Mouse (Mus musculus) hindbrain, embryonic 14.5 days (tissue): ENCODE data around the gene Chmp5. TPM values are rescaled to one million over a fixed set of nuclear protein-coding genes. Genes with fewer than 3 reads are reported as not detected.
A peak's percentile ranks its signal among the peaks of the same experiment; 100 is the strongest.

Source experiments
- ATAC-seq: fragments of 200-750 bp; cut with Nextera tagmentation; 2 replicates; pipeline ENCODE4 v1.8.0; 2017; ENCODE audit warnings: moderate number of reproducible peaks, mild to moderate bottlenecking, moderate TSS enrichment, moderate library complexity; ENCODE audit not compliant: low FRiP score
- DNase-seq: peaks from one replicate; pipeline ENCODE4 v3.0.0-alpha.2; 2015; ENCODE audit warnings: low spot score
- H3K27ac ChIP-seq: fragments of 300-500 bp; sonication (generic); 2 replicates; pipeline ENCODE4 v1.5.1; 2014; ENCODE audit warnings: mild to moderate bottlenecking, moderate library complexity
- H3K27me3 ChIP-seq: fragments of 300-500 bp; sonication (generic); 2 replicates; pipeline ENCODE4 v1.6.1; 2014; ENCODE audit warnings: mild to moderate bottlenecking, low read length, mixed read lengths; ENCODE audit not compliant: control insufficient read depth, insufficient read depth
- H3K36me3 ChIP-seq: fragments of 300-500 bp; sonication (generic); replicated peaks from 2 replicates; pipeline ENCODE4 v1.6.1; 2014; ENCODE audit not compliant: control insufficient read depth, insufficient read depth
- H3K4me1 ChIP-seq: fragments of 300-500 bp; sonication (generic); replicated peaks from 2 replicates; pipeline ENCODE4 v1.6.1; 2014; ENCODE audit warnings: antibody characterized with exemption, low read length, mixed read lengths; ENCODE audit not compliant: control insufficient read depth, insufficient read depth
- H3K4me2 ChIP-seq: fragments of 300-500 bp; sonication (generic); replicated peaks from 2 replicates; pipeline ENCODE4 v1.6.1; 2014; ENCODE audit warnings: mild to moderate bottlenecking, moderate library complexity
- H3K4me3 ChIP-seq: fragments of 300-500 bp; sonication (generic); replicated peaks from 2 replicates; pipeline ENCODE4 v1.5.1; 2014; ENCODE audit warnings: mild to moderate bottlenecking, low read length
- H3K9ac ChIP-seq: fragments of 300-500 bp; sonication (generic); 2 replicates; pipeline ENCODE4 v1.6.1; 2014
- H3K9me3 ChIP-seq: fragments of 300-500 bp; sonication (generic); 2 replicates; pipeline ENCODE4 v1.6.1; 2016; ENCODE audit warnings: low read length; ENCODE audit not compliant: control insufficient read depth
- WGBS: fragments of 180-500 bp; shearing (Covaris S2); extraction: QIAGEN DNeasy Blood & Tissue Kit; methylation state at CpG from one replicate; pipeline ENCODE4 v1.1.7; 2014; 5-methylcytosine and 5-hydroxymethylcytosine counted together
- polyA plus RNA-seq: library from polyadenylated mRNA; unstranded; fragments of >200 nt; fragmentation: Nextera tagmentation; extraction: Ambion mirVana; gene quantifications from 2 replicates; pipeline ENCODE4 v1.2.1, GENCODE M21; 2014

Gene Chmp5
- polyA plus RNA-seq, 1 experiment from 2014 or later = 147 TPM

DNA sequence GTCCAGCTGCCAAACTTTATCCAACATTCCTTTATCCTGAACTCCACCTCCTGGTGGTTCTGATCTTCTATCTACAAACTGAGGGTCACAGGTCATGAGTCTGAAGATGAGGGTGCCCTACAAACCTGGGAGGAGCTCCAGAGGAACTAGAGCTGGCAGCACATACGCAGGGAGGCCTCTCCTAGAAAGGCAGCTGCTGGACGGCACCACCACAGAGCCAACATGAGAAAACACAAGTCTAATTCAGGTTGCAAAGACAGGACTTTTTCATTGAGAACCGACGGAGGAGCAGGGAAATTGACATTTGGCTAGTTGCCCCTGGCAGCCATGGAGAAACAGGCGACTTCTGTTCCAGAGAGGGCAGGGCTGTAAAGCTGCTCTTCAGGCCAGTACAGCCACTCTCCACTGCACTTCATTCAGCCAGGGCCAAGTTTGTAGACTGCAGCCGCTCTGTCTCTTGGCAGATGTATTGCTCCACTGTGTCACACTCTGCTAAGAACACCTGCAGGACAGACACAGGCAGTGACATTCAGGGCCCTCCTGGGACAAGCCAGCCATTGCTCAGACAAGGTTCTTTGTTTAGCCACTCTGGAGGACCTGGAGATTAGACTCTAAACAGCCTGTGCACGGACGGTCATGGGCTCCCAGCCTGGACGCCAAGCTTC lies 11.9 kb upstream of the Chmp5 start:
- H3K4me2 ChIP-seq = no peak overlapping the region
- H3K27ac ChIP-seq = no peak overlapping the region
- no peaks in the 10 kb centered on the region for H3K4me1 ChIP-seq
- H3K27me3 ChIP-seq = no peaks in the 10 kb centered on the region
- ATAC-seq = peak; percentile 88
- peaks cover 83% of the 10 kb centered on the region for H3K36me3 ChIP-seq
- no peaks in the 10 kb centered on the region for H3K9me3 ChIP-seq
- peak; percentile 48 for DNase-seq
- no peak overlapping the region for H3K9ac ChIP-seq
- H3K4me3 ChIP-seq = no peak overlapping the region
- WGBS = 74% methylated on average over 9 of the region's 9 CpGs

DNA sequence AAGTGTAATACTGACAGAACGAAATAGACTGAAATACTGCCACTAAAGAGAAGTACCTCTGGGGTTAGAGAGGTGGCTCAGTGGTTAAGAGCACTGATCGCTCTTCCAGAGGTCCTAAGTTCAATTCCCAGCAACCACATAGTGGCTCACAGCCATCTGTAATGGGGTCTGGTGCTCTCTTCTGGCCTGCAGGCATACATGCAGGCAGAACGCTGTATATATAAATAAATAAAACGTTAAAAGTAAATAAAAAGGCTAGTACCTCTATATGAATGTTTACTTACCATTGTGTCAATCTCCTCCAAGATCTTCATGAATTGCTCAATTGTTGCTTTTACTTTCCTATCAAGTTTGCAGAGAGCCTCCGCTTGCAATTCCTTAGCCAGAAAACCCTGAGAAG lies 9.4 kb upstream of the Chmp5 start:
- no peak for DNase-seq
- H3K9ac ChIP-seq = no peak overlapping the region
- no peak for ATAC-seq
- no peak overlapping the region for H3K27ac ChIP-seq
- no peaks in the 10 kb centered on the region for H3K27me3 ChIP-seq
- H3K9me3 ChIP-seq = no peaks in the 10 kb centered on the region
- H3K36me3 ChIP-seq = peaks cover 94% of the 10 kb centered on the region
- 97% methylated on average over 5 of the region's 5 CpGs for WGBS
- H3K4me3 ChIP-seq = no peak overlapping the region
- H3K4me2 ChIP-seq = no peak overlapping the region
- no peaks in the 10 kb centered on the region for H3K4me1 ChIP-seq

- Histone ChIP-seq H3K4me2 (no peak overlapping the region), H3K36me3 (peaks cover 75% of the 10 kb centered on the region), H3K4me1 (peaks cover 16% of the 10 kb centered on the region), H3K9ac (no peak overlapping the region), H3K27ac (no peak overlapping the region), H3K27me3 (no peaks in the 10 kb centered on the region), H3K4me3 (no peak overlapping the region), H3K9me3 (no peaks in the 10 kb centered on the region)
- 97% methylated on average over 5 of the region's 5 CpGs for WGBS
- no peak for ATAC-seq
- DNase-seq = no peak
Observed at GRCm38 (mm10) chr4:40943651-40944050, 4.6 kb upstream of the Chmp5 start.

- H3K9me3 ChIP-seq = no peaks in the 10 kb centered on the region
- H3K27ac ChIP-seq = no peak overlapping the region
- no peaks in the 10 kb centered on the region for H3K27me3 ChIP-seq
- H3K4me2 ChIP-seq = peak overlapping the region; percentile 65
- 91% methylated on average over 7 of the region's 7 CpGs for WGBS
- peaks cover 63% of the 10 kb centered on the region for H3K36me3 ChIP-seq
- peak overlapping the region; percentile 96; the same call in 1 of the 2 replicates for H3K4me3 ChIP-seq
- no peak for ATAC-seq
- no peak for DNase-seq
- peak overlapping the region; percentile 88; the same call in 1 of the 2 replicates for H3K9ac ChIP-seq
- H3K4me1 ChIP-seq = peaks cover 26% of the 10 kb centered on the region
Observed at GRCm38 (mm10) chr4:40946516-40947121, 1.6 kb upstream of the Chmp5 start.

- peaks cover 61% of the 10 kb centered on the region for H3K36me3 ChIP-seq
- peak overlapping the region; percentile 88 for H3K27ac ChIP-seq
- peak overlapping the region; percentile 96 for H3K4me3 ChIP-seq
- no peak for DNase-seq
- no peak; the same call in 1 of the 2 replicates for ATAC-seq
- H3K4me2 ChIP-seq = peak overlapping the region; percentile 65
- peak overlapping the region; percentile 88 for H3K9ac ChIP-seq
- no peaks in the 10 kb centered on the region for H3K9me3 ChIP-seq
- peaks cover 26% of the 10 kb centered on the region for H3K4me1 ChIP-seq
- under 1% methylated on average over 40 of the region's 40 CpGs for WGBS
- H3K27me3 ChIP-seq = no peaks in the 10 kb centered on the region
Observed at GRCm38 (mm10) chr4:40947565-40948159, 545 bp upstream of the Chmp5 start.

GRCm38 (mm10) chr4:40953521-40953920 lies 5.3 kb downstream of the Chmp5 start:
- 94% methylated on average over 1 of the region's 1 CpGs for WGBS
- H3K4me3 ChIP-seq = no peak overlapping the region
- no peak for ATAC-seq
- no peak overlapping the region for H3K27ac ChIP-seq
- peaks cover 85% of the 10 kb centered on the region for H3K36me3 ChIP-seq
- no peak overlapping the region for H3K9ac ChIP-seq
- peaks cover 10% of the 10 kb centered on the region for H3K4me1 ChIP-seq
- no peak overlapping the region for H3K4me2 ChIP-seq
- H3K27me3 ChIP-seq = no peaks in the 10 kb centered on the region
- no peak for DNase-seq
- H3K9me3 ChIP-seq = no peaks in the 10 kb centered on the region

GRCm38 (mm10) chr4:40955942-40956341 lies 7.7 kb downstream of the Chmp5 start:
- no peak for ATAC-seq
- H3K4me3 ChIP-seq = no peak overlapping the region
- no peak overlapping the region for H3K4me2 ChIP-seq
- no peak for DNase-seq
- H3K9me3 ChIP-seq = no peaks in the 10 kb centered on the region
- H3K27me3 ChIP-seq = no peaks in the 10 kb centered on the region
- no peaks in the 10 kb centered on the region for H3K4me1 ChIP-seq
- 97% methylated on average over 6 of the region's 6 CpGs for WGBS
- H3K27ac ChIP-seq = no peak overlapping the region
- peaks cover 98% of the 10 kb centered on the region for H3K36me3 ChIP-seq
- no peak overlapping the region for H3K9ac ChIP-seq

- peaks cover 90% of the 10 kb centered on the region for H3K36me3 ChIP-seq
- H3K4me2 ChIP-seq = no peak overlapping the region
- WGBS = 95% methylated on average over 3 of the region's 3 CpGs
- no peak overlapping the region for H3K27ac ChIP-seq
- DNase-seq (no peak), ATAC-seq (no peak)
- H3K9me3 ChIP-seq = no peaks in the 10 kb centered on the region
- H3K4me1 ChIP-seq = no peaks in the 10 kb centered on the region
- H3K9ac ChIP-seq = no peak overlapping the region
- no peak overlapping the region for H3K4me3 ChIP-seq
- H3K27me3 ChIP-seq = no peaks in the 10 kb centered on the region
Observed at GRCm38 (mm10) chr4:40963536-40963935, 15.3 kb downstream of the Chmp5 start.

- Histone ChIP-seq H3K4me2 (no peak overlapping the region), H3K9me3 (no peaks in the 10 kb centered on the region), H3K4me1 (peaks cover 16% of the 10 kb centered on the region), H3K27ac (no peak overlapping the region), H3K4me3 (no peak overlapping the region), H3K36me3 (peaks cover 37% of the 10 kb centered on the region), H3K27me3 (no peaks in the 10 kb centered on the region), H3K9ac (no peak overlapping the region)
- WGBS = 84% methylated on average over 4 of the region's 4 CpGs
- DNase-seq (no peak), ATAC-seq (no peak)
Observed at GRCm38 (mm10) chr4:40969161-40969560, 21.0 kb downstream of the Chmp5 start.
